Mouse (Mus musculus) adrenal gland, adult 10 weeks (tissue): Measurements from ENCODE around the gene Zfp459. TPM values are rescaled to one million over a fixed set of nuclear protein-coding genes. Genes with fewer than 3 reads are reported as not detected.

ENCODE experiments used
- polyA plus RNA-seq: library from polyadenylated mRNA; stranded (reverse); fragments of 350-450 nt; fragmentation: Illumina TruSeq; extraction: RNeasy Lipid Tissue Mini Kit (QIAGEN cat#74804); gene quantifications from one replicate; pipeline ENCODE4 v1.2.3, GENCODE M21; 2014; ENCODE audit warnings: low read depth, low replicate concordance

Gene Zfp459
- 2.0 TPM for polyA plus RNA-seq

GRCm38 (mm10) chr13:67421207-67421857 is at the start of gene Zfp459:
Zfp459 (minus strand) TSS chr13:67421418.

GRCm38 (mm10) chr13:67451172-67452020 is 30.2 kb upstream of the Zfp459 start, which contains the start of gene Zfp874a:
Zfp874a (minus strand) TSS chr13:67451624.

GRCm38 (mm10) chr13:67399183-67399903 is 21.9 kb downstream of the Zfp459 start, which contains the start of gene Zfp429:
Zfp429 (minus strand) TSS chr13:67399819.

GRCm38 (mm10) chr13:67375050-67375911 is 45.9 kb downstream of the Zfp459 start, which contains the start of the genes Gm28041 and Zfp456:
Gm28041 (minus strand) TSS chr13:67375733.
Zfp456 (minus strand) TSS chr13:67375810.

GRCm38 (mm10) chr13:67360131-67360744 is 61.0 kb downstream of the Zfp459 start, which contains the start of the genes Gm28044 and Zfp953:
Gm28044 (minus strand) TSS chr13:67360536.
Zfp953 (minus strand) TSS chr13:67360605.

Other genes starting within 250 kb of the Zfp459 start
- gene Rsl1, start 248.2 kb downstream of the Zfp459 start, polyA plus RNA-seq, result 25.2 TPM
- 10.6 TPM for gene Zfp455, start 226.9 kb downstream of the Zfp459 start, polyA plus RNA-seq
- 11.7 TPM for gene Zfp458, start 143.0 kb downstream of the Zfp459 start, polyA plus RNA-seq
- 1.3 TPM for gene Zfp457, start 114.9 kb downstream of the Zfp459 start, polyA plus RNA-seq
- gene Zfp595, start 88.8 kb downstream of the Zfp459 start, polyA plus RNA-seq, result 21.8 TPM
- 2.8 TPM for gene Gm28044, start 60.9 kb downstream of the Zfp459 start, polyA plus RNA-seq
- 12.7 TPM for gene Zfp953, start 60.8 kb downstream of the Zfp459 start, polyA plus RNA-seq
- gene Gm28041, start 45.7 kb downstream of the Zfp459 start, polyA plus RNA-seq, result 0.93 TPM
- 5.0 TPM for gene Zfp456, start 45.6 kb downstream of the Zfp459 start, polyA plus RNA-seq
- gene Zfp429, start 21.6 kb downstream of the Zfp459 start, polyA plus RNA-seq, result 18.5 TPM
- gene Zfp874a, start 30.2 kb upstream of the Zfp459 start, polyA plus RNA-seq, result 128 TPM
- gene Zfp874b, start 62.8 kb upstream of the Zfp459 start, polyA plus RNA-seq, result 54.2 TPM
- 33.4 TPM for gene Zfp58, start 79.1 kb upstream of the Zfp459 start, polyA plus RNA-seq
- gene Gm26965, start 104.7 kb upstream of the Zfp459 start, polyA plus RNA-seq, result not detected
- 30.4 TPM for gene Zfp87, start 104.8 kb upstream of the Zfp459 start, polyA plus RNA-seq
- gene Zfp748, start 132.4 kb upstream of the Zfp459 start, polyA plus RNA-seq, result 32.6 TPM
- 42.5 TPM for gene Zfp729b, start 188.3 kb upstream of the Zfp459 start, polyA plus RNA-seq
- not detected for gene Gm49345, start 216.4 kb upstream of the Zfp459 start, polyA plus RNA-seq
- 42.6 TPM for gene Zfp729a, start 216.4 kb upstream of the Zfp459 start, polyA plus RNA-seq